Mouse (Mus musculus) erythroblast, embryonic 14.5 days (primary cell): ENCODE results near the gene Cyth3.

Source experiments
- GATA1 ChIP-seq: IDR thresholded peaks from 2 replicates; pipeline ENCODE4 v1.6.1; 2012; ENCODE audit warnings: low read length, inconsistent platforms, mixed read lengths
- TAL1 ChIP-seq: IDR thresholded peaks from 3 replicates; pipeline ENCODE4 v1.6.1; 2012; ENCODE audit warnings: low read length, inconsistent platforms, mixed read lengths

GRCm38 (mm10) chr5:143592926-143593325 is 29.3 kb upstream of the Cyth3 start:
- TF ChIP-seq GATA1 (no peak), TAL1 (no peak)
